Mouse (Mus musculus): ENCODE measurements at regions not wholly inside any gene's neighbourhood (a gene's known extent, or its start where the extent isn't known, plus 50 kb on each side); places are given as distances from the start of the nearest gene placed in this dataset.

- TF ChIP-seq POLR2A (IDR thresholded peaks at IDR 0.05; ENCODE audit: low read depth, low read length): no peak
- no peak for TF ChIP-seq CTCF (IDR thresholded peaks at IDR 0.05; ENCODE audit: extremely low read depth, insufficient read length, insufficient replicate concordance, low read depth, low read length)
Observed at GRCm38 (mm10) chr13:57303805-57304204, 408.0 kb upstream of the Trpc7 start.

Data from small intestine, adult 2 months (tissue).